Mouse (Mus musculus): ENCODE results near the gene Cacnb4.

Gene Cacnb4

GRCm38 (mm10) chr2:52603935-52604650 lies 72.5 kb downstream of the Cacnb4 start:
- peak in 1 of 2 experiments; percentile 15 for DNase-seq (ENCODE audit: low spot score in 2 of 2)

GRCm38 (mm10) chr2:52603421-52603820 lies 73.2 kb downstream of the Cacnb4 start:
- DNase-seq (ENCODE audit: low spot score in 2 of 2): peak in 1 of 2 experiments; percentile 32

GRCm38 (mm10) chr2:52602921-52603320 lies 73.7 kb downstream of the Cacnb4 start:
- DNase-seq (ENCODE audit: low spot score in 2 of 2): no peak

- peak in 1 of 2 experiments; percentile 21 for DNase-seq (ENCODE audit: low spot score in 2 of 2)
Observed at GRCm38 (mm10) chr2:52602228-52602627, 74.4 kb downstream of the Cacnb4 start.

GRCm38 (mm10) chr2:52597511-52597910 lies 79.1 kb downstream of the Cacnb4 start:
- no peak for DNase-seq (ENCODE audit: low spot score in 2 of 2)

- no peak for DNase-seq (ENCODE audit: low spot score in 2 of 2)
Observed at GRCm38 (mm10) chr2:52593814-52594213, 82.8 kb downstream of the Cacnb4 start.

- DNase-seq (ENCODE audit: low spot score in 2 of 2): no peak
Observed at GRCm38 (mm10) chr2:52593260-52593659, 83.4 kb downstream of the Cacnb4 start.

- DNase-seq (ENCODE audit: low spot score in 2 of 2): peak; percentile 40 to 63
Observed at GRCm38 (mm10) chr2:52590970-52591347, 85.7 kb downstream of the Cacnb4 start.

GRCm38 (mm10) chr2:52590340-52590969 lies 86.2 kb downstream of the Cacnb4 start:
- no peak for DNase-seq (ENCODE audit: low spot score in 2 of 2)

- DNase-seq (ENCODE audit: low spot score in 2 of 2): no peak
Observed at GRCm38 (mm10) chr2:52589514-52589913, 87.1 kb downstream of the Cacnb4 start.

- no peak for DNase-seq (ENCODE audit: low spot score in 2 of 2)
Observed at GRCm38 (mm10) chr2:52585384-52585783, 91.2 kb downstream of the Cacnb4 start.

GRCm38 (mm10) chr2:52581132-52581781 lies 95.4 kb downstream of the Cacnb4 start:
- DNase-seq (ENCODE audit: low spot score in 2 of 2): no peak

- DNase-seq (ENCODE audit: low spot score in 2 of 2): peak in 1 of 2 experiments; percentile 17
Observed at GRCm38 (mm10) chr2:52580697-52581096, 95.9 kb downstream of the Cacnb4 start.

- no peak for DNase-seq (ENCODE audit: low spot score in 2 of 2)
Observed at GRCm38 (mm10) chr2:52578846-52579245, 97.8 kb downstream of the Cacnb4 start.

GRCm38 (mm10) chr2:52577700-52578099 lies 98.9 kb downstream of the Cacnb4 start:
- no peak for DNase-seq (ENCODE audit: low spot score in 2 of 2)

GRCm38 (mm10) chr2:52576546-52576945 lies 100.1 kb downstream of the Cacnb4 start:
- no peak for DNase-seq (ENCODE audit: low spot score in 2 of 2)

GRCm38 (mm10) chr2:52575637-52576175 lies 100.9 kb downstream of the Cacnb4 start:
- no peak for DNase-seq (ENCODE audit: low spot score in 2 of 2)

- DNase-seq (ENCODE audit: low spot score in 2 of 2): no peak
Observed at GRCm38 (mm10) chr2:52574929-52575328, 101.7 kb downstream of the Cacnb4 start.

- no peak for DNase-seq (ENCODE audit: low spot score in 2 of 2)
Observed at GRCm38 (mm10) chr2:52572221-52572620, 104.4 kb downstream of the Cacnb4 start.

GRCm38 (mm10) chr2:52571339-52571968 lies 105.2 kb downstream of the Cacnb4 start:
- no peak for DNase-seq (ENCODE audit: low spot score in 2 of 2)

GRCm38 (mm10) chr2:52570781-52571180 lies 105.8 kb downstream of the Cacnb4 start:
- DNase-seq (ENCODE audit: low spot score in 2 of 2): no peak

GRCm38 (mm10) chr2:52570171-52570570 lies 106.5 kb downstream of the Cacnb4 start:
- DNase-seq (ENCODE audit: low spot score in 2 of 2): no peak

Data from urinary bladder, adult 18-20 months (tissue).